24 mouse cellular contexts compared by ENCODE assay signal in the genomic region with DNA sequence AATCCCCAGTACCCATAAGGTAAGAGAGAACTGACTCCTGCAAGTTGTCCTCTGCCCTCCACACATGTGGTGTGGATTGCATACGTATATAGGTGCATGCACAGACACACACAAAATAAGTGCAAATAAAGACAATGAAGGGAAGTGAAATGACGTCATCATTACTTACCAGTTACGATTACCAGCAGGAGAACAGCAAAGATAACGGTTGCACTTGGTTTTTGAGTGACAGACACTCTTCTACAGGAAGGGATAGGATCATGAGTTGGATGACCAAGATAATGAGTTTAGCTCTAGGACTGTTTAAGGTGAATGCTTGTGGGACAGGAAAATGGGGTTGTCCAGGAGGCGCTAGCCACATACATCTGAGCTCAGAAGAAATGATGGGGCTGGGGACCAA. TPM values are rescaled to one million over a fixed set of nuclear protein-coding genes. Genes with fewer than 3 reads are reported as not detected.
DNase-seq lines count a peak whose midpoint lies in the region; TF ChIP-seq lines count a peak whose summit lies in the region.
"Had no signal": no experiment of that assay in that cellular context is flagged by ENCODE, and none has a peak within 500 bp of the region (broad histone marks: within the 10 kb centered on the region; RNA-seq: fewer than 3 reads in every experiment).

No protein-coding gene starts in this region.

- H3K9ac ChIP-seq in MEL (ENCODE audit: control insufficient read depth, low read depth, low read length, poor library complexity, severe bottlenecking): no peak overlapping the region

- no peak overlapping the region for H3K4me3 ChIP-seq in MEL (ENCODE audit: control insufficient read depth in 1 of 2, insufficient read depth in 1 of 2, low read depth in 2 of 2, low read length in 2 of 2)

- peak; percentile 32 to 33; a peak in 2 of 4 replicates for TF ChIP-seq EP300 in MEL (IDR thresholded peaks at IDR 0.05; ENCODE audit: low read depth in 1 of 2, low read length in 2 of 2)

- no peak overlapping the region for H3K27ac ChIP-seq in MEL (ENCODE audit: control insufficient read depth, low read depth, low read length)

- no peaks in the 10 kb centered on the region for H3K9me3 ChIP-seq in MEL (replicated peaks; ENCODE audit: insufficient read depth, low read length)
- H3K9me3 ChIP-seq: G1E had no signal

- H3K36me3 ChIP-seq in MEL (ENCODE audit: control insufficient read depth in 1 of 2, insufficient read depth in 2 of 2, low read length in 2 of 2): peaks cover 0 to 24% of the 10 kb centered on the region in 2 experiments; a peak in 2 of 4 replicates
- H3K36me3 ChIP-seq: G1E had no signal

- no peaks in the 10 kb centered on the region; the same call in 1 of the 2 replicates for H3K79me2 ChIP-seq in MEL (ENCODE audit: control insufficient read depth, insufficient read depth, low read length, poor library complexity)

- no peak for TF ChIP-seq POLR2A in MEL (IDR thresholded peaks at IDR 0.05; ENCODE audit: control insufficient read depth in 1 of 2, insufficient read depth in 1 of 2, low read depth in 1 of 2, low read length in 2 of 2, poor library complexity in 1 of 2)

- TF ChIP-seq RAD21 in MEL (IDR thresholded peaks at IDR 0.05; ENCODE audit: low read depth, low read length): no peak

- TF ChIP-seq CTCF in MEL (IDR thresholded peaks at IDR 0.05 in 2 of 3, conservative IDR thresholded peaks at IDR 0.05 in 1 of 3; ENCODE audit: control insufficient read depth in 1 of 3, insufficient read depth in 1 of 3, low read depth in 2 of 3, low read length in 3 of 3, poor library complexity in 1 of 3, severe bottlenecking in 1 of 3): no peak

- H3K4me1 ChIP-seq in MEL (ENCODE audit: control insufficient read depth in 1 of 2, insufficient read depth in 2 of 2, low read length in 2 of 2): peaks cover 8 to 9% of the 10 kb centered on the region in 2 experiments

- H3K27me3 ChIP-seq in MEL (ENCODE audit: control insufficient read depth in 1 of 2, insufficient read depth in 2 of 2, low read length in 2 of 2): no peaks in the 10 kb centered on the region
- H3K27me3 ChIP-seq: CH12.LX, Patski had no signal

- peak; percentile 5 for DNase-seq in cerebellum, adult 9-10 months
- no peak for DNase-seq in cerebellum, adult 11-12 months
- DNase-seq in 416B (ENCODE audit: low read depth) (peak; percentile 33), MEL (ENCODE audit: low read depth, low spot score) (no peak)
- no peak for DNase-seq in spleen, postnatal 36 days (ENCODE audit: low spot score in 2 of 2)
- DNase-seq in kidney, adult 18-20 months: no peak
- DNase-seq: adrenal gland, adult 2 months; adrenal gland, adult 8-10 months; adrenal gland, postnatal 10 days; adrenal gland, postnatal 14 days; adrenal gland, postnatal 25 days; adrenal gland, postnatal 36 days; B cell, adult 2 months; cerebellum, adult 11 months; cerebellum, adult 18-20 months; cerebellum, adult 2 months; cerebellum, adult 8-10 months; cerebellum, adult 9-11 months had no signal

TF ChIP-seq in MEL, 35 proteins besides CTCF, POLR2A, EP300 and RAD21:
- TF ChIP-seq ZNF384 (IDR thresholded peaks at IDR 0.05; ENCODE audit: low read depth, low read length) (no peak), ETS1 (IDR thresholded peaks at IDR 0.05; ENCODE audit: low read depth, low read length) (peak; percentile 72), ZMIZ1 (IDR thresholded peaks at IDR 0.05; ENCODE audit: low read depth, low read length) (no peak), ELF1 (IDR thresholded peaks at IDR 0.05; ENCODE audit: low read depth, low read length) (no peak), USF2 (IDR thresholded peaks at IDR 0.05; ENCODE audit: borderline replicate concordance in 1 of 2, insufficient read depth in 1 of 2, low read depth in 1 of 2, low read length in 2 of 2) (no peak), POLR2AphosphoS2 (IDR thresholded peaks at IDR 0.05; ENCODE audit: low read length) (no peak), MAX (IDR thresholded peaks at IDR 0.05; ENCODE audit: low read length) (no peak), POLR2AphosphoS5 (IDR thresholded peaks at IDR 0.05; ENCODE audit: borderline replicate concordance, low read depth, low read length) (no peak), ZKSCAN1 (IDR thresholded peaks at IDR 0.05; ENCODE audit: low read depth, low read length) (no peak), UBTF (IDR thresholded peaks at IDR 0.05; ENCODE audit: borderline replicate concordance, insufficient read depth, low read depth, low read length) (no peak), HCFC1 (IDR thresholded peaks at IDR 0.05; ENCODE audit: low read depth, low read length) (0 out of 2 replicates have a peak, but pooled peaks have one; percentile 24), GABPA (IDR thresholded peaks at IDR 0.05; ENCODE audit: low read depth, low read length) (no peak), MAZ (IDR thresholded peaks at IDR 0.05; ENCODE audit: low read depth, low read length) (no peak), JUND (IDR thresholded peaks at IDR 0.05; ENCODE audit: low read depth, low read length) (peak; percentile 64; the same call in 1 of the 2 replicates), MAFK (IDR thresholded peaks at IDR 0.05; ENCODE audit: borderline replicate concordance, low read depth, low read length) (no peak), GATA1 (IDR thresholded peaks at IDR 0.05; ENCODE audit: low read depth, low read length) (peak; percentile 57), SMC3 (IDR thresholded peaks at IDR 0.05; ENCODE audit: low read depth, low read length) (no peak), MYC (IDR thresholded peaks at IDR 0.05; ENCODE audit: low read depth, low read length) (no peak), SIN3A (IDR thresholded peaks at IDR 0.05; ENCODE audit: low read length) (no peak), BHLHE40 (IDR thresholded peaks at IDR 0.05; ENCODE audit: borderline replicate concordance, low read depth, low read length) (no peak), CHD2 (IDR thresholded peaks at IDR 0.05; ENCODE audit: low read length) (no peak), USF1 (IDR thresholded peaks at IDR 0.05; ENCODE audit: low read depth, low read length) (no peak), TBP (IDR thresholded peaks at IDR 0.05; ENCODE audit: low read depth, low read length) (no peak), MYB (IDR thresholded peaks at IDR 0.05; ENCODE audit: low read depth, low read length) (no peak), TAL1 (IDR thresholded peaks at IDR 0.05; ENCODE audit: low read length) (no peak)

RNA-seq across cellular contexts. Expression of a gene that starts 4.8 kb away (rescaled TPM):
- 19.3 and 26.8 TPM in 2 replicates for total RNA-seq in MEL (2012; rRNA removed)
- 10 to 100 TPM in 1 of 2 experiments, not detected in 1; 26.7 TPM for polyA plus RNA-seq in MEL (2012; ENCODE audit: insufficient read depth in 1 of 2, insufficient read length in 2 of 2, low read depth in 1 of 2, low replicate concordance in 2 of 2, missing spikeins in 1 of 2)

RNA-seq across cellular contexts. Expression of a gene that starts 5.0 kb away (rescaled TPM):
- 13.3 and 14.7 TPM in 2 replicates for total RNA-seq in MEL (2012; rRNA removed)
- polyA plus RNA-seq in MEL (2012; ENCODE audit: insufficient read depth in 1 of 2, insufficient read length in 2 of 2, low read depth in 1 of 2, low replicate concordance in 2 of 2, missing spikeins in 1 of 2): 10 to 100 TPM in 1 of 2 experiments, not detected in 1; 11.5 TPM

RNA-seq across cellular contexts. Expression of a gene that starts 58.4 kb away (rescaled TPM):
- total RNA-seq in MEL (2012; rRNA removed): not detected in 2 replicates
- polyA plus RNA-seq in MEL (2012; ENCODE audit: insufficient read depth in 1 of 2, insufficient read length in 2 of 2, low read depth in 1 of 2, low replicate concordance in 2 of 2, missing spikeins in 1 of 2): not detected
- total RNA-seq: adrenal gland, adult 2 months; adrenal gland, postnatal 14 days; adrenal gland, postnatal 25 days; adrenal gland, postnatal 36 days had no signal
- polyA plus RNA-seq: activated CD4-positive, CD25-positive, alpha-beta regulatory T cell, adult 4 months; adrenal gland, adult 2 months; C2C12; CD4-positive, CD25-positive, alpha-beta regulatory T cell, adult 4 months had no signal

Comparison
In these comparisons a context has a peak if more than half of its experiments do, and no peak if none do; other contexts are left out.
1. DNase-seq: peak in cerebellum, adult 9-10 months (single experiment) and 416B (single experiment); none in cerebellum, adult 11-12 months (single experiment), MEL (single experiment), spleen, postnatal 36 days (0 of 2) and kidney, adult 18-20 months (single experiment).